Mouse (Mus musculus): ENCODE measurements around the gene Cyp11a1. TPM values are rescaled to one million over a fixed set of nuclear protein-coding genes. Genes with fewer than 3 reads are reported as not detected.
A peak's percentile ranks its signal among the peaks of the same experiment; 100 is the strongest.

Gene Cyp11a1
- polyA plus RNA-seq, 1 experiment from 2014 or later, result 7.8 TPM

GRCm38 (mm10) chr9:57972141-57972591 is 34.0 kb upstream of the Cyp11a1 start:
- H3K4me1 ChIP-seq (replicated peaks; ENCODE audit: control insufficient read depth, insufficient read depth, low read length), result peaks cover 28% of the 10 kb centered on the region
- 62% methylated on average over 9 of the region's 9 CpGs for WGBS
- no peak overlapping the region for H3K9ac ChIP-seq (ENCODE audit: low read depth, low read length)
- H3K27me3 ChIP-seq (replicated peaks; ENCODE audit: control insufficient read depth, insufficient read depth, low read length), result no peaks in the 10 kb centered on the region
- H3K27ac ChIP-seq (ENCODE audit: low read depth, low read length), result 0 out of 2 replicates have a peak overlapping the region, but pooled peaks have one; percentile 28
- H3K4me2 ChIP-seq (replicated peaks; ENCODE audit: low read depth), result no peak overlapping the region
- no peak for TF ChIP-seq CTCF (IDR thresholded peaks at IDR 0.05; ENCODE audit: low read depth)
- H3K9me3 ChIP-seq (ENCODE audit: control insufficient read depth), result no peaks in the 10 kb centered on the region
- ATAC-seq, result no peak
- no peak overlapping the region for H3K4me3 ChIP-seq (ENCODE audit: low read depth, low read length)
- H3K36me3 ChIP-seq (ENCODE audit: control insufficient read depth, insufficient read depth), result no peaks in the 10 kb centered on the region

GRCm38 (mm10) chr9:57972776-57973439 is 33.3 kb upstream of the Cyp11a1 start:
- no peaks in the 10 kb centered on the region for H3K36me3 ChIP-seq (ENCODE audit: control insufficient read depth, insufficient read depth)
- no peak overlapping the region for H3K9ac ChIP-seq (ENCODE audit: low read depth, low read length)
- H3K4me3 ChIP-seq (ENCODE audit: low read depth, low read length), result no peak overlapping the region
- ATAC-seq, result no peak
- peak overlapping the region; percentile 85 for H3K27ac ChIP-seq (ENCODE audit: low read depth, low read length)
- 43% methylated on average over 9 of the region's 9 CpGs for WGBS
- no peaks in the 10 kb centered on the region for H3K27me3 ChIP-seq (replicated peaks; ENCODE audit: control insufficient read depth, insufficient read depth, low read length)
- no peak overlapping the region for H3K4me2 ChIP-seq (replicated peaks; ENCODE audit: low read depth)
- peaks cover 28% of the 10 kb centered on the region for H3K4me1 ChIP-seq (replicated peaks; ENCODE audit: control insufficient read depth, insufficient read depth, low read length)
- TF ChIP-seq CTCF (IDR thresholded peaks at IDR 0.05; ENCODE audit: low read depth), result no peak
- no peaks in the 10 kb centered on the region for H3K9me3 ChIP-seq (ENCODE audit: control insufficient read depth)

- Histone ChIP-seq H3K27me3 (replicated peaks; ENCODE audit: control insufficient read depth, insufficient read depth, low read length) (no peaks in the 10 kb centered on the region), H3K36me3 (ENCODE audit: control insufficient read depth, insufficient read depth) (no peaks in the 10 kb centered on the region), H3K4me2 (replicated peaks; ENCODE audit: low read depth) (no peak overlapping the region), H3K4me3 (ENCODE audit: low read depth, low read length) (no peak overlapping the region), H3K4me1 (replicated peaks; ENCODE audit: control insufficient read depth, insufficient read depth, low read length) (peaks cover 23% of the 10 kb centered on the region), H3K9me3 (ENCODE audit: control insufficient read depth) (no peaks in the 10 kb centered on the region), H3K9ac (ENCODE audit: low read depth, low read length) (no peak overlapping the region), H3K27ac (ENCODE audit: low read depth, low read length) (peak overlapping the region; percentile 85)
- WGBS, result 61% methylated on average over 6 of the region's 6 CpGs
- ATAC-seq, result peak; percentile 22; the same call in 1 of the 2 replicates
- TF ChIP-seq CTCF (IDR thresholded peaks at IDR 0.05; ENCODE audit: low read depth), result no peak
Measured at GRCm38 (mm10) chr9:57973440-57974066, 32.7 kb upstream of the Cyp11a1 start.

- Histone ChIP-seq H3K9ac (ENCODE audit: low read depth, low read length) (no peak overlapping the region), H3K4me2 (replicated peaks; ENCODE audit: low read depth) (no peak overlapping the region), H3K9me3 (ENCODE audit: control insufficient read depth) (no peaks in the 10 kb centered on the region), H3K4me1 (replicated peaks; ENCODE audit: control insufficient read depth, insufficient read depth, low read length) (peaks cover 18% of the 10 kb centered on the region), H3K4me3 (ENCODE audit: low read depth, low read length) (no peak overlapping the region), H3K36me3 (ENCODE audit: control insufficient read depth, insufficient read depth) (no peaks in the 10 kb centered on the region), H3K27ac (ENCODE audit: low read depth, low read length) (peak overlapping the region; percentile 85), H3K27me3 (replicated peaks; ENCODE audit: control insufficient read depth, insufficient read depth, low read length) (no peaks in the 10 kb centered on the region)
- no peak for ATAC-seq
- TF ChIP-seq CTCF (IDR thresholded peaks at IDR 0.05; ENCODE audit: low read depth), result no peak
- WGBS, result 65% methylated on average over 5 of the region's 5 CpGs
Measured at GRCm38 (mm10) chr9:57974221-57974620, 32.0 kb upstream of the Cyp11a1 start.

- peaks cover 13% of the 10 kb centered on the region; the same call in 1 of the 2 replicates for H3K4me1 ChIP-seq (replicated peaks; ENCODE audit: control insufficient read depth, insufficient read depth, low read length)
- no peak overlapping the region for H3K9ac ChIP-seq (ENCODE audit: low read depth, low read length)
- peak overlapping the region; percentile 93 for H3K27ac ChIP-seq (ENCODE audit: low read depth, low read length)
- H3K9me3 ChIP-seq (ENCODE audit: control insufficient read depth), result no peaks in the 10 kb centered on the region
- no peak overlapping the region for H3K4me3 ChIP-seq (ENCODE audit: low read depth, low read length)
- 56% methylated on average over 5 of the region's 5 CpGs for WGBS
- no peaks in the 10 kb centered on the region for H3K36me3 ChIP-seq (ENCODE audit: control insufficient read depth, insufficient read depth)
- peak; percentile 77 for ATAC-seq
- TF ChIP-seq CTCF (IDR thresholded peaks at IDR 0.05; ENCODE audit: low read depth), result no peak
- no peaks in the 10 kb centered on the region for H3K27me3 ChIP-seq (replicated peaks; ENCODE audit: control insufficient read depth, insufficient read depth, low read length)
- no peak overlapping the region; the same call in 1 of the 2 replicates for H3K4me2 ChIP-seq (replicated peaks; ENCODE audit: low read depth)
Measured at GRCm38 (mm10) chr9:57975200-57975821, 30.9 kb upstream of the Cyp11a1 start.

- ATAC-seq, result no peak
- Histone ChIP-seq H3K9me3 (ENCODE audit: control insufficient read depth) (no peaks in the 10 kb centered on the region), H3K4me3 (ENCODE audit: low read depth, low read length) (no peak overlapping the region), H3K27ac (ENCODE audit: low read depth, low read length) (no peak overlapping the region), H3K4me2 (replicated peaks; ENCODE audit: low read depth) (no peak overlapping the region), H3K36me3 (ENCODE audit: control insufficient read depth, insufficient read depth) (no peaks in the 10 kb centered on the region), H3K4me1 (replicated peaks; ENCODE audit: control insufficient read depth, insufficient read depth, low read length) (peaks cover 10% of the 10 kb centered on the region; the same call in 1 of the 2 replicates), H3K9ac (ENCODE audit: low read depth, low read length) (no peak overlapping the region), H3K27me3 (replicated peaks; ENCODE audit: control insufficient read depth, insufficient read depth, low read length) (no peaks in the 10 kb centered on the region)
- WGBS, result 57% methylated on average over 6 of the region's 6 CpGs
- TF ChIP-seq CTCF (IDR thresholded peaks at IDR 0.05; ENCODE audit: low read depth), result no peak
Measured at GRCm38 (mm10) chr9:57978025-57978424, 28.2 kb upstream of the Cyp11a1 start.

Data from intestine, postnatal 0 days (tissue).